Mouse (Mus musculus): ENCODE data around the gene Hoxa13.

GRCm38 (mm10) chr6:52267221-52267620, 6.5 kb upstream of the Hoxa13 start:
- no peak for TF ChIP-seq EP300 (IDR thresholded peaks at IDR 0.05; ENCODE audit: insufficient read depth, low read depth, low read length)
- no peak for TF ChIP-seq POLR2A (IDR thresholded peaks at IDR 0.05; ENCODE audit: insufficient read depth, low read depth, low read length)
